ENCODE assay signal across 12 mouse cellular contexts in the genomic region with DNA sequence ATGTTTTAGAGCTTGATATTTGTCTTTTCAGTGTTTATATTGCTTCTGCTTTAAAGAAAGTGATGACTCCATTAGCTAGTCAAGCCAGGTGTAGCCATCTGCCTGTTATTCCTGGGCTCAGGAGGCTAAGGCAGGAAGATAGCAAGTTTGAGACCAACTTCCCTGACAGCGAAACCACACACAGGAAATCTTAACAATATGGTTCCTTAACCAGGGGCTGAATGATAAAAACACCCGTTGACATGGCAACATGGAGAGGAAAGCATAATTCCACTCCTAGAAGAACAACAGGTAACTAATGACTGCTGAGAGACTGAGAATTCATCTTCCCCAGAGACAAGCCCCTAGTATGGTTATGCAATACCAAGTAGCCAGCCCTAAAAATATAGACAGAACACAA.
"Had no signal": no experiment of that assay in that cellular context is flagged by ENCODE, and none has a peak within 500 bp of the region (broad histone marks: within the 10 kb centered on the region; RNA-seq: fewer than 3 reads in every experiment).

No protein-coding gene starts in this region.

- ATAC-seq: liver, postnatal 0 days; lung, postnatal 0 days; midbrain, embryonic 15.5 days had no signal

- DNase-seq: kidney, adult 2 months; kidney, postnatal 25 days; layer of hippocampus, postnatal 36 days; liver, postnatal 0 days; lung, embryonic 14.5 days; lung, postnatal 36 days; right cerebral cortex, postnatal 4 days; thymus, adult 2 months; thymus, postnatal 14 days; thymus, postnatal 4 days had no signal
